Mouse (Mus musculus) kidney, adult 2 months (tissue): ENCODE measurements around the gene Cd28.

Experiments used
- CTCF ChIP-seq: fragments of 200-500 bp; conservative IDR thresholded peaks from 2 replicates; pipeline ENCODE4 v1.5.1; 2011; ENCODE audit warnings: low read depth, mild to moderate bottlenecking, control low read depth, low read length, moderate library complexity, mixed read lengths; ENCODE audit not compliant: insufficient read depth, insufficient read length
- POLR2A ChIP-seq: fragments of 200-500 bp; IDR thresholded peaks from one replicate; pipeline ENCODE4 v1.6.1; 2011; ENCODE audit warnings: low read depth, low read length, control low read depth

DNA sequence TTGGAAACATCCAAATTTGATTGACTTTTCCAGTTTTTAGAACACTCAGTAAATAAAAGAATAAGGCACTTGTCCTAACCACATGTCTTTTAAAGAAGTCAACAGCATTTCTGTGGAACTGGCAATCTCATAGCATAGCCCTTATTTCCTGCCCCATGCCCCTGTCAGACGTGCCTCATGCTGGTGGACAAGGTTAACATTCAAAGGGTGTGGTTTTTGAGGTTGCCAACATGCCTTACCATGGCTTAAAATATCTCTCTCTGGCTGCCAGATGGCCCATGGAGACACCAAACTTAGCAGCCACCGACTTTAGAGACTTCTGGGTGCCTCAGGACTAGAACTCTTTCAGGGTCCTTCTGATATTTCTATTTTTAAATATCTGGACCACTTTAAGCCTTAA is 14.0 kb upstream of the Cd28 start:
- TF ChIP-seq CTCF (no peak), POLR2A (no peak)
